Mouse (Mus musculus) testis, adult 2 months (tissue): Measurements from ENCODE around the gene Nbeal2. TPM values are rescaled to one million over a fixed set of nuclear protein-coding genes. Genes with fewer than 3 reads are reported as not detected.

Experiments
- H3K27ac ChIP-seq: fragments of 200-500 bp; 2 replicates; pipeline ENCODE4 v1.5.1; 2012; ENCODE audit warnings: low read depth, low read length; ENCODE audit not compliant: control insufficient read depth, insufficient read depth
- H3K27me3 ChIP-seq: fragments of 200-500 bp; 2 replicates; pipeline ENCODE4 v1.6.1; 2012; ENCODE audit warnings: mild to moderate bottlenecking, low read length, moderate library complexity; ENCODE audit not compliant: control insufficient read depth, insufficient read depth
- H3K36me3 ChIP-seq: fragments of 200-500 bp; 2 replicates; pipeline ENCODE4 v1.6.1; 2012; ENCODE audit warnings: mild to moderate bottlenecking, low read length; ENCODE audit not compliant: control insufficient read depth, insufficient read depth
- H3K4me1 ChIP-seq: fragments of 200-500 bp; 2 replicates; pipeline ENCODE4 v1.6.1; 2012; ENCODE audit warnings: low read length; ENCODE audit not compliant: control insufficient read depth, insufficient read depth
- H3K4me3 ChIP-seq: fragments of 200-500 bp; 2 replicates; pipeline ENCODE4 v1.5.1; 2012; ENCODE audit warnings: low read depth, mild to moderate bottlenecking, low read length, moderate library complexity, mixed read lengths; ENCODE audit not compliant: control insufficient read depth
- CTCF ChIP-seq: fragments of 200-500 bp; IDR thresholded peaks from 2 replicates; pipeline ENCODE4 v1.5.1; 2012; ENCODE audit warnings: low read depth, mild to moderate bottlenecking, inconsistent platforms, low read length, moderate library complexity; ENCODE audit not compliant: control insufficient read depth, insufficient read depth, insufficient replicate concordance
- POLR2A ChIP-seq: fragments of 200-500 bp; IDR thresholded peaks from 2 replicates; pipeline ENCODE4 v1.6.1; 2012; ENCODE audit warnings: low read depth, mild to moderate bottlenecking, inconsistent platforms, low read length, moderate library complexity; ENCODE audit not compliant: control insufficient read depth
- polyA plus RNA-seq: library from polyadenylated mRNA; depleted of rRNA; stranded (reverse); fragments of >200 nt; gene quantifications from 2 replicates; pipeline ENCODE4 v1.2.3, GENCODE M21; 2012

The Nbeal2 gene
- polyA plus RNA-seq, 1 experiment = 5.4 TPM

- peaks cover 7% of the 10 kb centered on the region for H3K4me1 ChIP-seq
- no peaks in the 10 kb centered on the region for H3K36me3 ChIP-seq
- no peak overlapping the region for H3K27ac ChIP-seq
- H3K4me3 ChIP-seq = no peak overlapping the region
- H3K27me3 ChIP-seq = no peaks in the 10 kb centered on the region
- TF ChIP-seq CTCF = no peak
- TF ChIP-seq POLR2A = no peak
These were observed 15.8 kb upstream of the Nbeal2 start for GRCm38 (mm10) chr9:110669785-110670184.

GRCm38 (mm10) chr9:110668601-110669293, 14.8 kb upstream of the Nbeal2 start:
- H3K36me3 ChIP-seq = no peaks in the 10 kb centered on the region
- peaks cover 7% of the 10 kb centered on the region for H3K4me1 ChIP-seq
- H3K27me3 ChIP-seq = no peaks in the 10 kb centered on the region
- no peak overlapping the region for H3K27ac ChIP-seq
- H3K4me3 ChIP-seq = no peak overlapping the region
- TF ChIP-seq CTCF = no peak
- no peak for TF ChIP-seq POLR2A

GRCm38 (mm10) chr9:110667219-110667836, 13.4 kb upstream of the Nbeal2 start:
- Histone ChIP-seq H3K27me3 (no peaks in the 10 kb centered on the region), H3K4me1 (peaks cover 5% of the 10 kb centered on the region; the same call in 1 of the 2 replicates), H3K27ac (no peak overlapping the region), H3K4me3 (no peak overlapping the region), H3K36me3 (no peaks in the 10 kb centered on the region)
- TF ChIP-seq CTCF = no peak
- TF ChIP-seq POLR2A = no peak

- no peaks in the 10 kb centered on the region for H3K27me3 ChIP-seq
- no peak overlapping the region for H3K4me3 ChIP-seq
- peak overlapping the region; percentile 33; the same call in 1 of the 2 replicates for H3K27ac ChIP-seq
- no peak for TF ChIP-seq POLR2A
- TF ChIP-seq CTCF = no peak
- peaks cover 5% of the 10 kb centered on the region; the same call in 1 of the 2 replicates for H3K4me1 ChIP-seq
- H3K36me3 ChIP-seq = no peaks in the 10 kb centered on the region
These were observed 12.4 kb upstream of the Nbeal2 start for GRCm38 (mm10) chr9:110666374-110666773.

GRCm38 (mm10) chr9:110665912-110666311, 12.0 kb upstream of the Nbeal2 start:
- no peaks in the 10 kb centered on the region for H3K36me3 ChIP-seq
- H3K27ac ChIP-seq = no peak overlapping the region
- H3K4me1 ChIP-seq = peaks cover 5% of the 10 kb centered on the region; the same call in 1 of the 2 replicates
- no peak overlapping the region for H3K4me3 ChIP-seq
- TF ChIP-seq CTCF (no peak), POLR2A (no peak)
- H3K27me3 ChIP-seq = no peaks in the 10 kb centered on the region

GRCm38 (mm10) chr9:110662844-110663243, 8.9 kb upstream of the Nbeal2 start:
- Histone ChIP-seq H3K36me3 (no peaks in the 10 kb centered on the region), H3K27ac (no peak overlapping the region), H3K27me3 (no peaks in the 10 kb centered on the region), H3K4me1 (peaks cover 8% of the 10 kb centered on the region), H3K4me3 (no peak overlapping the region)
- TF ChIP-seq POLR2A = no peak
- TF ChIP-seq CTCF = no peak

GRCm38 (mm10) chr9:110660856-110661612, 7.1 kb upstream of the Nbeal2 start:
- H3K36me3 ChIP-seq = no peaks in the 10 kb centered on the region
- H3K4me1 ChIP-seq = peaks cover 5% of the 10 kb centered on the region
- H3K4me3 ChIP-seq = no peak overlapping the region
- no peaks in the 10 kb centered on the region for H3K27me3 ChIP-seq
- H3K27ac ChIP-seq = no peak overlapping the region
- TF ChIP-seq POLR2A = no peak
- no peak for TF ChIP-seq CTCF
